Mouse (Mus musculus): ENCODE data around the gene Ptprt. TPM values are rescaled to one million over a fixed set of nuclear protein-coding genes. Genes with fewer than 3 reads are reported as not detected.

The Ptprt gene
- total RNA-seq (2014; fragmentation: Nextera tagmentation) = not detected in 2 replicates
- total RNA-seq (2017) = 0.13 TPM in 1 of 2 replicates, not detected in the other

DNA sequence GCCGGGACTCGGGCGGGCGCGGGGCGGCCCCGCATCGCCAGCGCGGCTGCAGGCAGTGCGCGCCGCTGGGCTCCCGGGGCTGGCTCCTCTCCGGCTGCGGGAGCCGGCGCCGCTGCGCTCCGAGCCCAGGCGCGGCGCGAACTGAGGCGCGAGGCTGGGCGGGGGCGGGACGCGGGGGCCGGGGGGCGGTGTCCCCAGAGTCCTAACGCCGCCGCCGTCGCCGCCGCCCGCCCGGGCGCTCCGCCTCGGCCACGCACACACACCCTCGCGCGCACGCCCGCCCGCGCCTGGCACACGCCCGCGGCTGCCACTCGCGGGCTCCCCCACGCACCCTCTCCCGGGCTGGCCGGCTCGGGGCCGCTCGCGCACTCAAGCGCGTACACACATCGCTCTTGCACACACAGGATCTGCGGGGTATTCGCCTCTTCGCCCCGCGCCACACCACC, at the start of gene Ptprt:
TSS of gene Ptprt (minus strand) at position 207 of the 446 bp plus-strand sequence.
- ATAC-seq (replicated peaks; ENCODE audit: poor library complexity, severe bottlenecking) = peak; percentile 16; the same call in 1 of the 2 replicates

- ATAC-seq (replicated peaks; ENCODE audit: poor library complexity, severe bottlenecking) = no peak
These were observed 49.5 kb upstream of the Ptprt start for GRCm38 (mm10) chr2:162710443-162710842.

GRCm38 (mm10) chr2:162699691-162700090, 38.7 kb upstream of the Ptprt start:
- no peak for ATAC-seq (replicated peaks; ENCODE audit: poor library complexity, severe bottlenecking)

GRCm38 (mm10) chr2:162699036-162699435, 38.1 kb upstream of the Ptprt start:
- ATAC-seq (replicated peaks; ENCODE audit: poor library complexity, severe bottlenecking) = no peak

DNA sequence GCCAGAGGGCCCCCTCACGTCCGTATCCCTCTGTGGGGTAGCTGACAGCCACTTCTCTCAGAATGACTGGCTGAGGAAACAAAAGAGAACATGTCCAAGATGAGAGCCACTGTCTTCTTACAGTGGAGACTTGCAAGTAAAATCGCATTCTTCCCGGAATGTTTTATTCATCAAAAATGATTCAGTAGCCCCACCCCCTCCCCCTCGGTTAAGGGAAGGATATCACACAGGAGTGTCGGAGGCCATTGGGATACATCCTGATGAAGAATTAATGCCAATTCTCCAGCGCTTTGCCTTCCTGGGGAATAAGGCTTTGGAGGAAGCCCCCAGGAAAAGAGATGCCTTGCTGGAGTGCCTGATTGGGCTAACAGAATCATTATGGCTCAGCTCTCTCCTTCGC, 37.1 kb upstream of the Ptprt start:
- no peak for ATAC-seq (replicated peaks; ENCODE audit: poor library complexity, severe bottlenecking)

- no peak for ATAC-seq (replicated peaks; ENCODE audit: poor library complexity, severe bottlenecking)
These were observed 36.2 kb upstream of the Ptprt start for GRCm38 (mm10) chr2:162697151-162697550.

- no peak for ATAC-seq (replicated peaks; ENCODE audit: poor library complexity, severe bottlenecking)
These were observed 31.2 kb upstream of the Ptprt start for GRCm38 (mm10) chr2:162692143-162692542.

- peak; percentile 59; the same call in 1 of the 2 replicates for ATAC-seq (replicated peaks; ENCODE audit: poor library complexity, severe bottlenecking)
These were observed 21.7 kb upstream of the Ptprt start for GRCm38 (mm10) chr2:162682674-162683073.

GRCm38 (mm10) chr2:162662431-162662970, 1.6 kb upstream of the Ptprt start:
- no peak for ATAC-seq (replicated peaks; ENCODE audit: poor library complexity, severe bottlenecking)

- ATAC-seq (replicated peaks; ENCODE audit: poor library complexity, severe bottlenecking) = no peak
These were observed 786 bp upstream of the Ptprt start for GRCm38 (mm10) chr2:162661733-162662132.

- no peak for ATAC-seq (replicated peaks; ENCODE audit: poor library complexity, severe bottlenecking)
These were observed 561 bp downstream of the Ptprt start for GRCm38 (mm10) chr2:162660231-162660940.

DNA sequence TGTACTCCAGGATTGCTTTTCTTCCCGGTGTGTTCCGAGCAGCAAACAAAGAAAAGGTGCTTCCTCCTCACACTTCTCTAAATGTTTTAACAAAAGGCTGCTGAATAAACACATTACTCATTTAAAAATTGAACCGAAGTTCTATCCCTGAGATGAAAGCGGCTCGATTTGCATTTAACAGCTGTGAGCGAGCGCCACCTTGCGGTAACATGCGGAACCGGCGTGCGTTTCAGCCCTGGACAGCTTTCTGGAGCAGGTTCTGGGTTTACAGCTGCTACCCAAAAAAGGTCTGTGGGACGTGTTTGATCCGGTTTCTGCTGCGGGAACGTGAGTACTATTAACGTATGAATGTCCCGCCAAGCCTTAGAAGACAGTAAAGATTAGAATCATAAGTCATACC, 1.9 kb downstream of the Ptprt start:
- peak; percentile 69 for ATAC-seq (replicated peaks; ENCODE audit: poor library complexity, severe bottlenecking)

GRCm38 (mm10) chr2:162657541-162657940, 3.4 kb downstream of the Ptprt start:
- no peak for ATAC-seq (replicated peaks; ENCODE audit: poor library complexity, severe bottlenecking)

DNA sequence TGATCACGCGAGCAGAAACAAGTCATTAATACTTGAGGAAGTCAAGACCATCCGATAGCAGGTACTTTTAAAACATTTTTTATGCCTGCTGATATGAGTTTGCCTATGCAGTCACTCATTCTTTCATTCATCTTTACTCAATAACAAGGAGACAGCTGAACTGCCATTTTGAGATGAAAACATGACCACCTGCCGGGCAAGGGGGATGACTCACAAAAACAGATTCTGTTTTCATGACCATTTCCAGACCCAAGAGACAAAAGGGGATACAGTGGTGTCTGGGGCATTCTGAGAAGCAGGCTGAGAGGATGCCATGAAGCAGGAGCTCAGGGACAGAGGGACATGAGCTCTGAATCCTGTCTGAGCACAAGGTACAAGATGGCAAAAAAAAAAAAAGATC, 6.5 kb downstream of the Ptprt start:
- no peak for ATAC-seq (replicated peaks; ENCODE audit: poor library complexity, severe bottlenecking)

- no peak for ATAC-seq (replicated peaks; ENCODE audit: poor library complexity, severe bottlenecking)
These were observed 22.3 kb downstream of the Ptprt start for GRCm38 (mm10) chr2:162638676-162639075.

GRCm38 (mm10) chr2:162637537-162637936, 23.4 kb downstream of the Ptprt start:
- no peak for ATAC-seq (replicated peaks; ENCODE audit: poor library complexity, severe bottlenecking)

- ATAC-seq (replicated peaks; ENCODE audit: poor library complexity, severe bottlenecking) = no peak
These were observed 24.4 kb downstream of the Ptprt start for GRCm38 (mm10) chr2:162636387-162637009.

GRCm38 (mm10) chr2:162634901-162635300, 26.0 kb downstream of the Ptprt start:
- ATAC-seq (replicated peaks; ENCODE audit: poor library complexity, severe bottlenecking) = no peak

DNA sequence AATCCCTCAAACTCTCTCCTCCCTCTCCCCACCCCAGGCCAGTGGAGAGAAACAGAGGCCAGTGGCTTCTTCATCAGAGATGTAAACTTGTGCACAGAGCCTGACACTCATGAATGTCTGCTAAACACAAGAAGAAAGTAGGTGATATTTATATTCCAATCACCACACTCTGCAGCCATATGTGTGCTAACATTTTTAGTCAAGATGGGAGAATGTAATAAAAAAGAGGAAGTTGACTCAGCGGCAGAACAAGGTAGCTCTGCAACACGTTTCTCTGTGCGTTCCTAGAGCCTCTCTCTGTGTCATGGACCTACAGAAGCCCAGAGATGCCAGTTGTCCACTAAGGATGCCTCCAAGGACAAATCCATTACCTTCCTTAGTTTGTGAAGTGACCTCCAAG, 34.9 kb downstream of the Ptprt start:
- no peak for ATAC-seq (replicated peaks; ENCODE audit: poor library complexity, severe bottlenecking)

GRCm38 (mm10) chr2:162624707-162625106, 36.2 kb downstream of the Ptprt start:
- no peak for ATAC-seq (replicated peaks; ENCODE audit: poor library complexity, severe bottlenecking)

DNA sequence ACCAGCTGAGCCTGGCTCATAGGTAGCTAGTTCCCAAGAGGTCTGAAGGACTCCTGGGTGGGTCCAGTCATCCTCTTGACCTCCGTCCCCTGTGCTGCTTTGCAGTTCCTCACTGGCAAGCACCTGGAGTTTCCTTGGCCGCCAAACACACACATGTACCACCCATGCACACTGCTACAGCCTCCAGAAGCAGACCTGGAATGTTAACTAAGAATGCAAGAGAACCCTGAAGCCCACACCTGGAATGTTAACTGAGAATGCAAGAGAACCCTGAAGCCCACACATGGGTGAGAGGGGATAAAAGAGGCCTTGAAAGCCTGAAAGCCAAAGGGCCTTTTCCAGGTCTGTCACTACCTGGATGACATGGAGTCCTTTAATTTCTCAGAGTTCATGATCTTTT, 46.7 kb downstream of the Ptprt start:
- no peak for ATAC-seq (replicated peaks; ENCODE audit: poor library complexity, severe bottlenecking)
